Mouse (Mus musculus) layer of hippocampus, adult 6 months (tissue): ENCODE results near the gene Col26a1. TPM values are rescaled to one million over a fixed set of nuclear protein-coding genes. Genes with fewer than 3 reads are reported as not detected.

ENCODE experiments used
- long read RNA-seq, 2 experiments: library from polyadenylated mRNA; unstranded; transcript quantifications; one replicate each; pipeline ENCODE4 v2.0.0; 2019 to 2020
- polyA plus RNA-seq: library from polyadenylated mRNA; unstranded; fragments of <200 nt; fragmentation: Nextera tagmentation; gene quantifications from 2 replicates; pipeline ENCODE4 v1.2.3, GENCODE M21; 2021

The Col26a1 gene
- polyA plus RNA-seq: 0.24 and 0.30 TPM in 2 replicates
- long read RNA-seq, experiment 1, partial matches to known transcripts: 0 of 1 reads
- long read RNA-seq, experiment 1, other reads (novel, unspliced or antisense): 0 of 1 reads
- long read RNA-seq, experiment 2, partial matches to known transcripts: 0 of 4 reads
- long read RNA-seq, experiment 2, other reads (novel, unspliced or antisense): 2 of 4 reads

DNA sequence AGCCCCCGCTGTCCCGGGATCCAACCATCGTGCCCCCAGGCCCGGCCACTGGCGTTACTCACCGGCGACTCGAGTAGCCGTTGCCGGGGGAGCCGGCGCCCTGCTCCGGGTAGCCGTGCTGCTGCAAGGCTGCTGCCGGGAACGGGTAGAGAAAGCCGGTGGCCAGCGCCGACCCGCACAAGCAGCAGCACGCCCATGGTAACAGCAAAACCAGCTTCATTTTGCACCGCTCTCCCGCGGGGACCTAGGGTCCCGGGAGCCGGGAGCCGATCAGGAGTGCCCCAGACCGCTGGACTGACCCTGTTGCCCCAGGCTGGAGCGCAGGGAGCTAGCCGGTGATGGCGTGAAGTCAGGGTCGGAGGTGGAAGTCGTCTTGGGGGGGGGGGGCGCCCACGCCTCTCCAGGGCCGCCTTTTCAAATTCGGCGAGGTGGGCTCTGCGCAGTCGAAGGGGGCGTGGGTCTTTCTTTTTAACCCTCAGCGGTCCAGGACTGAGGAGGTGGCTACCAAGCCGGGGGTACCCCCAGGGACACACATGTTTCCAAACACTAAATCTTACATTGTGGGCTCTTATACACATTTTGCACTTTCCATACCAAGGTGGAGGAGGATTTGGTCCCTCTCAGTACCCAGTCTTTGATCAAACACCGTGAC is at the start of gene Col26a1:
Gene Col26a1, minus strand, starts transcription at position 422 of the 652 bp plus-strand sequence.

DNA sequence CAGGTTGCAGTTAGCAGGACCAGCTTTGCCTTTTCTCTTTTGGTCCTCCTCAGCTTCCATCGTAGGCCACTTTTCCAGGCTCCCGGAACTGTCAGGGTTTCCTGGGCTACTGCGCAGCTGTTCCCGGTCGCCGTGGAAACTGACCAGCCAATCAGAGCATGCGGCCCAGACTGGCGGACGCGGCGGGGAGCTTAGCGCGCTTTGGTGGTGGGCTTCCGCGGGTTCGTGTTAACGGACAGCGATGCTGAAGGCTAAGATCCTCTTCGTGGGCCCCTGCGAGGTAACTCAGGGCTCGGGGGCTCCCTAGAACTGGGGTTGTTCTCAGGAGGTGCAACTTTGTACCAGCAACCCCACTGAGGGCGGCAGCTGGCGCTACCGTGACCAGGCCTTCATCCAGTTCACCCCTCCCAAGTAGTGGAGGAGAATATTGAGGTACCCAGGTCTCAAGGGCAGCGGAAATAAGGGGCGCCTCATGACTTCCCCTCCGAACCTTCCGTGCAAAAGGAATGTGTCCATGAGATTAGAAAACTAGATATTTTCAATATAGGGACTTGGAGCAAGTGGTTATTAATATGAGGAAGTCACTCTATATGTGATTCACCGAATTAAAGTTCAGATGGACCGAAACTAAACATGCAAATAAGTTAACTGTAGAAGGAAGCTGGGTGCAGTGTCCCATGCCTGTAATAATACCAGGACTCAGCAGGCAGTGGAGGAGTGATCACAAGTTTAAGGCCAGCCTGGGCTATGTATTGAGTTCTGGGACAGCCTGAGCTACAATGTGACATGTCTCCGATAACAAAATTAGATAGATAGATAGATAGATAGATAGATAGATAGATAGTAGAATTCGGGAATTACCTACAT is 25.2 kb upstream of the Col26a1 start, which contains the start of gene Ift22:
Gene Ift22, plus strand, starts transcription at position 160 of the 867 bp plus-strand sequence.

DNA sequence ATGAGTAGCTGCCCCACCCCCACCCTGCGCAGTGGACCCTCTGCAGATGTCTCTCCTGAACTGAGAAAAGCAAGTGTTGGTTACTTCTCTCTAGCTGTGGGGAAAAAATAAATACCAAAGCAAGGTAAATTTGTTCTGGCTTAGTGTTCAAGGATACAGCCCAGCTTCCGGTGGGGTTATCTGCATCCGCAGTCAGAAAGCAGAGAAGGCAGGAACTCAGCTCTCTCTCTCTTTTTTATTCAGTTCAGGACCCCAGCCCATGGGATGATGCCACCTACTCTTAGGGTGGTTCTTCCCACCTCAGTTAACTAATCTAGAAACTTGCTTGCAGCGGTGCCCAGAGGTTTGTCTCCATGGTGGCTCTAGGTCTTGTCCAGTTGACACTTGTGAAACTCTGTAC is 190.2 kb downstream of the Col26a1 start, which contains the start of gene Myl10:
Gene Myl10, plus strand, starts transcription at position 363 of the 400 bp plus-strand sequence.

Other genes starting within 250 kb of the Col26a1 start
- gene Myl10, start 190.1 kb downstream of the Col26a1 start, polyA plus RNA-seq: not detected in 2 replicates
- gene Ift22, start 24.9 kb upstream of the Col26a1 start, polyA plus RNA-seq: 87.2 and 103 TPM in 2 replicates
- 555 and 578 TPM in 2 replicates for gene Fis1, start 70.1 kb upstream of the Col26a1 start, polyA plus RNA-seq
- not detected in 2 replicates for gene Cldn15, start 83.4 kb upstream of the Col26a1 start, polyA plus RNA-seq
- gene Plod3, start 103.8 kb upstream of the Col26a1 start, polyA plus RNA-seq: 19.9 and 21.9 TPM in 2 replicates
- gene Znhit1, start 104.8 kb upstream of the Col26a1 start, polyA plus RNA-seq: 203 and 207 TPM in 2 replicates
- gene Vgf, start 143.2 kb upstream of the Col26a1 start, polyA plus RNA-seq: 13.6 and 22.1 TPM in 2 replicates
- 543 and 570 TPM in 2 replicates for gene Ap1s1, start 162.9 kb upstream of the Col26a1 start, polyA plus RNA-seq
- gene Serpine1, start 189.1 kb upstream of the Col26a1 start, polyA plus RNA-seq: not detected in 2 replicates
- 1.9 and 2.0 TPM in 2 replicates for gene Trim56, start 233.0 kb upstream of the Col26a1 start, polyA plus RNA-seq